Mouse (Mus musculus) stomach, embryonic 15.5 days (tissue): ENCODE data around the gene Sf3a2. TPM values are rescaled to one million over a fixed set of nuclear protein-coding genes. Genes with fewer than 3 reads are reported as not detected.

Experiments
- ATAC-seq: fragments of 200-750 bp; cut with Nextera tagmentation; 2 replicates; pipeline ENCODE4 v1.8.0; 2017; ENCODE audit warnings: low read depth, moderate number of reproducible peaks, moderate TSS enrichment; ENCODE audit not compliant: insufficient read depth, low FRiP score
- H3K27ac ChIP-seq: fragments of 300-500 bp; sonication (generic); 2 replicates; pipeline ENCODE4 v1.5.1; 2015; ENCODE audit warnings: mild to moderate bottlenecking, inconsistent platforms
- H3K27me3 ChIP-seq: fragments of 300-500 bp; sonication (generic); replicated peaks from 2 replicates; pipeline ENCODE4 v1.6.1; 2015; ENCODE audit warnings: inconsistent platforms
- H3K36me3 ChIP-seq: fragments of 300-500 bp; sonication (generic); 2 replicates; pipeline ENCODE4 v1.6.1; 2015; ENCODE audit warnings: inconsistent platforms
- H3K4me1 ChIP-seq: fragments of 300-500 bp; sonication (generic); 2 replicates; pipeline ENCODE4 v1.6.1; 2015; ENCODE audit warnings: inconsistent platforms
- H3K4me2 ChIP-seq: fragments of 300-500 bp; sonication (generic); 2 replicates; pipeline ENCODE4 v1.6.1; 2015; ENCODE audit warnings: mild to moderate bottlenecking, inconsistent platforms
- H3K4me3 ChIP-seq: fragments of 300-500 bp; sonication (generic); replicated peaks from 2 replicates; pipeline ENCODE4 v1.5.1; 2015; ENCODE audit warnings: inconsistent platforms
- H3K9ac ChIP-seq: fragments of 300-500 bp; sonication (generic); 2 replicates; pipeline ENCODE4 v1.6.1; 2015; ENCODE audit warnings: inconsistent platforms
- H3K9me3 ChIP-seq: fragments of 300-500 bp; sonication (generic); 2 replicates; pipeline ENCODE4 v1.6.1; 2016; ENCODE audit warnings: inconsistent platforms
- WGBS: fragments of 180-500 bp; shearing (Covaris S2); methylation state at CpG from one replicate; pipeline ENCODE4 v1.1.7; 2015; 5-methylcytosine and 5-hydroxymethylcytosine counted together
- polyA plus RNA-seq: library from polyadenylated mRNA; unstranded; fragments of >200 nt; fragmentation: Nextera tagmentation; extraction: Ambion mirVana; gene quantifications from 2 replicates; pipeline ENCODE4 v1.2.1, GENCODE M21; 2015

Gene Sf3a2
- polyA plus RNA-seq, 1 experiment from 2014 or later: 52.6 TPM

DNA sequence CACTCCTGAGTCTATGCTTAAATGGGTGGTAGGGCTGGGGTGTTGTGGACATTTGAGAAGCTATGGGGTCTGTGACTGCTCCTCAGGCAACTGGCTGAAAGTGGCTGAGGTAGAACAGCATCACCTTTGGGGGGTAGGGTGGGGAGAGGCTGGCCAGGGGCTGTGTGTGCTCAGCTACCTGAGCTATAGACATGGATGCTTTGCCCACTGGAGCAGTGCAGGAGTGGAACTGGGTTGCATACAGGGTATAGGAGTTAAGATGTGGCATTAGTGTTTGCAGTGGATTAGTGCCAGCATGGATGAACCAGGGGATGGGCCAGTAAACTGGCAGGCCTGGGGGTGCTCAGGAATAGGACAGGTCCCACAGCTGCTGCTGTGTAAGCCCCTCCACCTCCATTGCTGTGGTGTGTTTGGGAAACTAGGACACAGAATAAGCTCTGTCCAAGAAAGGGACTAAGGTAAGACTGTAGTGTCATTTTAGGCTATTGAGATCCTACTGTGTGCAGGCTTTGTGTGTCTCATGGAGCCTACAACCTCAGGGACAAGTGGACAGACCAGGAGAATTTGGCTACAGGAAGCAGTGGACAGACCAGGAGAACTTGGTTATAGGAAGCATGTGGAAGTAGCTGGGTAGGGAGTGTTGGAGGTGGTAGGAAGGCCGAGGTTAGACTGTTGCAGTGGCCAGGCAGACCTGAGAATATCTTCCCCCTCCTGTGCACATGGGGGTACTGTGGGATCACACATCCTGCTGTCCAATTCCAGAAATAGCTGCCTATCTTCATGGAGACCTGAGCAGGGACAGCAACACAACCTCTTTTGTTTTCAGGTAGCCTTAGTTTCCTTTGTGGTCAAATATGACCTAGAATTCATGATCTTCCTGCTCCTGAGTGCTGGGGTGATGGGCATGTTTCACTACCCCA is 31.6 kb downstream of the Sf3a2 start:
- Histone ChIP-seq H3K36me3 (peaks cover 15% of the 10 kb centered on the region), H3K27me3 (peaks cover 13% of the 10 kb centered on the region), H3K27ac (no peak overlapping the region), H3K4me1 (peaks cover 39% of the 10 kb centered on the region), H3K4me3 (no peak overlapping the region), H3K9me3 (no peaks in the 10 kb centered on the region), H3K9ac (no peak overlapping the region), H3K4me2 (no peak overlapping the region)
- WGBS: 48% methylated on average over 1 of the region's 1 CpGs
- ATAC-seq: no peak

DNA sequence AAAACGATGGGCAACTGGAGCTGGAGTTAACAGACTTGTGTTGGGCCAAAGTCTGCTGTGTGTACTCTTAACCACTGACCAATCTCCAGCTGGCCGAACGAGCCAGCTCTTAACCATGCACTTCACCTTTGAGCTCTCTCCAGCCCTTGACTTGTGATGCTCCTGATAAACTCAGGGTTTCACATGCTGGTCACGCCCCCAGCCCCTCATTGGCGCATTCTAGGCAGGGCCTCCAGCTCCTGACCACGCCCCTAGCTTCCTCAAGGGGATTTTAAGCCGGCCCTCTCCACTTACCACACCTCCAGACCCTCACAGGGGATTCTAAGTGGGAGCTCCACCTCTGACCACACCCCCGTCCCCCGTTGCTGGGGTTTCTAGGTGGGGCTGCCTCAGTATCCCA is 33.1 kb downstream of the Sf3a2 start:
- no peaks in the 10 kb centered on the region for H3K9me3 ChIP-seq
- H3K4me1 ChIP-seq: peaks cover 39% of the 10 kb centered on the region
- no peak overlapping the region for H3K4me2 ChIP-seq
- ATAC-seq: no peak
- 3% methylated on average over 9 of the region's 9 CpGs for WGBS
- H3K4me3 ChIP-seq: no peak overlapping the region
- peaks cover 28% of the 10 kb centered on the region for H3K27me3 ChIP-seq
- H3K36me3 ChIP-seq: peaks cover 15% of the 10 kb centered on the region
- no peak overlapping the region for H3K27ac ChIP-seq
- H3K9ac ChIP-seq: no peak overlapping the region

DNA sequence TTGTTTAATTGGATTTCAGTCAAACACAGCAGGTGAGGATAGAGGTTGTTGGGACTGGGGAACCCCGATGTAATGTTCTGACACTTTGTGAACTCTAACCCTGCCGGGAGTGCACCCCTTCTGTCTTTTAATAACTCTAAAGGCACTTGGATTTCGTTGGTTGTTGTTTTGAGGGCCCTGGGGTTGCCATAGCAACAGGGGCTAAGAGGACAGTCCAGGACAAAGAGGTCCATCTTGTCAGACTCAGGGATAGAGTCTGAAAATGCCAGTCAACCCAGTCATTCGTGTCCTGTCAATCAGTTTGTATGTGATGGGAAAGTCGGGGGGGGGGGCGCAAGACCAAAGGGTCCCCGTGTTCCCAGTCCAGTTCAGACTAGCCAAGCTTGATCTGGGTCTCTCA is 34.8 kb downstream of the Sf3a2 start:
- Histone ChIP-seq H3K36me3 (peaks cover 15% of the 10 kb centered on the region), H3K4me3 (no peak overlapping the region), H3K4me1 (peaks cover 35% of the 10 kb centered on the region), H3K27ac (no peak overlapping the region), H3K27me3 (peaks cover 42% of the 10 kb centered on the region), H3K4me2 (no peak overlapping the region), H3K9me3 (no peaks in the 10 kb centered on the region), H3K9ac (no peak overlapping the region)
- WGBS: 65% methylated on average over 7 of the region's 7 CpGs
- no peak for ATAC-seq

DNA sequence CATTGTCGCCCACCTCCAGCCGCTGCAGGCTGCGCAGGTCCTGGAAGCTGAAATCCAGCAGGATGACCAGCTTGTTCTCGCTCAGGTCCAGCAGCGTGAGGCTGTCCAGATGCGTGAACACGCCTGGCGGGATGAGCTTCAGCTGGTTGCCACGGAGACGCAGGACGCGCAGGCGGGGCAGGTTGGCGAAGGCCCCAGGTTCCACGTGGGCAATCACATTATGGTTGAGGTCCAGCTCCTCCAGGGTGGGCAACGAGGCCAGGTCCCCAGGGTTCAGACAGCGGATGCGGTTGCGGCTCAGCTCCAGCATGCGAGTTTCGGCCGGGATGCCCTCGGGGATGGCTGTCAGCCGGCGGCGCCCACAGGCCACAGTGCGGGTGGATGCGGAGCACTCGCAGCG is 37.6 kb downstream of the Sf3a2 start:
- 56% methylated on average over 30 of the region's 30 CpGs for WGBS
- Histone ChIP-seq H3K4me1 (peaks cover 13% of the 10 kb centered on the region), H3K4me2 (no peak overlapping the region), H3K9ac (no peak overlapping the region), H3K36me3 (peaks cover 2% of the 10 kb centered on the region; the same call in 1 of the 2 replicates), H3K27me3 (peaks cover 42% of the 10 kb centered on the region), H3K9me3 (no peaks in the 10 kb centered on the region), H3K27ac (no peak overlapping the region), H3K4me3 (no peak overlapping the region)
- ATAC-seq: no peak

DNA sequence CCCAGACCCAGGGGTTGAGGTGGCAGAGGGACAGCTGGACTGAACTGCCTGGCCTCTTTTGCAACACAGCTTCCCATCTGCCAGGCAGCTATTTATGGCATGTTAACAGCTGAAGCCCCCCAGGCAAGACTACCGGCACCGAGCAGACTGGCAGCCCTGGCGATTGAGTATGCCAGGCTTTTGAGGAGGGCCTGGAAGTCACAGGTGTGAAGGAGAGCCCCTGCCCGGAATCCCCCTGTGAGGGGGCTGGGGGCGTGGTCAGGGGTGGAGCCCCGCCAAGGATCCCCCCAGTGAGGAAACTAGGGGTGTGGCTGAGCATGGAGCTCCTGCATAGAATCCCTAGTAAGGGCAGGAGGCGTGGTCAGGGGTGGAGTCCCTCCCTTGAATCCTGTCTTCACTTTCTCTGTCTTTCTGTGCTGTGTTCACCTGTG is 39.0 kb downstream of the Sf3a2 start:
- no peak overlapping the region for H3K4me3 ChIP-seq
- peaks cover 48% of the 10 kb centered on the region for H3K27me3 ChIP-seq
- no peak for ATAC-seq
- H3K36me3 ChIP-seq: no peaks in the 10 kb centered on the region
- H3K9me3 ChIP-seq: no peaks in the 10 kb centered on the region
- 0 out of 2 replicates have a peak, but pooled peaks cover 5% of the 10 kb centered on the region for H3K4me1 ChIP-seq
- H3K9ac ChIP-seq: no peak overlapping the region
- H3K4me2 ChIP-seq: no peak overlapping the region
- no peak overlapping the region for H3K27ac ChIP-seq
- WGBS: 47% methylated on average over 7 of the region's 7 CpGs

DNA sequence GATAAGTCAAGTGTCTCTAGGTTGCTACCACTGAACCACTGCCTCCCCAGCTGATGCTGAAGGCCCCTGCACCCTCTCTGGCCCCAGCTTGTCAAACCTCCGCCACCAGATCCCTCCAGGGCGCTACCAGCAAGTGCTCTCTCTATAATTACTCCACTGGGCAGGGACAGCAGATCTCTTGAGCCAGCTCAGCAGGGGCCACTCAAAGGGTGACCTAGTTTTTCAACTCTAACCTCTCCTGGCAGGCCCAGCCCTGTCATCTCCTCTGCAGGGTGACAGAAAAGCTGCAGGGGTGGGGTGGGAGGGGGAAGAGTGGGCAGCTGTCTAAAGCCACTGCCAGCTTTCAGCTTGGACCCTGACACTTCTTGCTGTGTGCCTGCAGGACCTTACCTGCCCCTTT is 39.8 kb downstream of the Sf3a2 start:
- H3K27me3 ChIP-seq: peaks cover 56% of the 10 kb centered on the region
- 12% methylated on average over 2 of the region's 2 CpGs for WGBS
- no peak for ATAC-seq

DNA sequence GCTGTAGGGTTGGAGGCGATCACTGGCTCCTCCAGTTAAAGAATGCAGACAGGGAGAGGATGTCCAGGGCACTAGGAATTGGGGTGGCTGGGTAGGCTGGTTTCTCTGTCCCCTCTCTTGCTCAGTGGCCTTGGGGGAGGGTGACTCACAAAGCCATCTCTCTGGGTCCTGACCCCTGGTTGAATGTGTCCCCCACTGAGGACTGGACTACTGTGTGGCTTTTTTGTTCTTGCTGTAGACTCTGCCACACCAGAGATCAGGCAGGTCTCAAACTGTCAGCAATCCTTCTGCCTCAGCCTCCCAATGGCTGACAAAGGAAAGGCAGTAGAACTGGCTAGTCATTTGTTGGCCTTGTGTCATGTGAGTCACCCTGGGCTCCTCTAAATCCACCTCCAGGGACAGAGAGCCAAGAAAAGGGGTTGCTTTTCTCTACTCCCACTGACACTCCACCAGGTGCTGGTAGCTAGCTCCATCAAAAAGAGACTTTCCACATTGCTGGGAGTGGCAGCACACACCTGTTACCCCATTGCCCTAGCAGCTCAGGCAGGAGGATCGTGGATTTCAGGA is 40.4 kb downstream of the Sf3a2 start:
- Histone ChIP-seq H3K27me3 (peaks cover 61% of the 10 kb centered on the region), H3K4me2 (no peak overlapping the region), H3K36me3 (no peaks in the 10 kb centered on the region), H3K4me1 (peaks cover 3% of the 10 kb centered on the region), H3K9ac (no peak overlapping the region), H3K9me3 (no peaks in the 10 kb centered on the region), H3K27ac (no peak overlapping the region), H3K4me3 (no peak overlapping the region)
- ATAC-seq: no peak
- 71% methylated on average over 2 of the region's 2 CpGs for WGBS

More for the DNA sequence above, 39.8 kb downstream of the Sf3a2 start:
- Histone ChIP-seq H3K4me3 (no peak overlapping the region), H3K36me3 (no peaks in the 10 kb centered on the region), H3K27ac (no peak overlapping the region), H3K9me3 (no peaks in the 10 kb centered on the region), H3K4me1 (0 out of 2 replicates have a peak, but pooled peaks cover 2% of the 10 kb centered on the region), H3K9ac (no peak overlapping the region), H3K4me2 (no peak overlapping the region)

DNA sequence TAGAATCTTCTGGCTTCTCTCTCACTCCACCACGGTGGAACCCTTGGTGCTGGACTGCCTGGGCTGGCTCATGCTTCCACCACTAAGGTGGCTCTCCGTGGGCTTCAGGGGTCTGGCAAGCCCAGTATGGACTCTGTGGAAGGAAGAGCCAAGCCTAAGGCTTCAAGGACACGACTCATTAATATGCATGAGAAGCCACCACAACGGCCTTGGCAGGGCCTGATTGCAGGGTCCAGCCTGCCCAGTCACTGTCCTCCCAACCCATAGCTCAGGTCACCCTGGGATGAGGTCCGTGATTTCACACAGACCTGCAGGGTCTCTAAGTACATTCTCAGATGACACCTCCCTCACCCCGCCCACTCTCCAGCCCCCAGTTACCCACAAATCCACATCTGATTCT is 41.9 kb downstream of the Sf3a2 start:
- Histone ChIP-seq H3K9ac (no peak overlapping the region), H3K36me3 (no peaks in the 10 kb centered on the region), H3K9me3 (no peaks in the 10 kb centered on the region), H3K27me3 (peaks cover 61% of the 10 kb centered on the region), H3K4me1 (peaks cover 9% of the 10 kb centered on the region), H3K27ac (no peak overlapping the region), H3K4me2 (no peak overlapping the region), H3K4me3 (no peak overlapping the region)
- 59% methylated on average over 6 of the region's 6 CpGs for WGBS
- ATAC-seq: no peak

DNA sequence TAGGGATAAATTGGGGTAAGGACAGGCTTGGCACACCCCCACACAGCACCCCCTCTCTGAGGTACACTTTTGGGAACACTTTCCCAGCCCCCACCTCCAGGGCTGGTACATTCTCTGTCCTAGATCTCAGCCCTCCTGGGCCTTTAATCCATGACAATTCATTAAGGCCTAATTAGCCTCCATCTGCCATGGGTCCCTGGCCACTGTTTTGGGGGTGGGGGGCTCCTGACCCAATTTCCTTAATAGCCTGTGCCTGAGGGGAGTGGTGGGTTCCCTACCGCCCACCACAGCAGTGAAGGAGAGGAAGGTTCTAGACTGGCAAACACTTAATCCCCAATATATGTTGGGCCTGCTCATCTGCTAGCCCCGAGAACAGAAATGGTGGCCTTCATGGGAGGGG is 43.7 kb downstream of the Sf3a2 start:
- peaks cover 9% of the 10 kb centered on the region for H3K4me1 ChIP-seq
- peaks cover 57% of the 10 kb centered on the region for H3K27me3 ChIP-seq
- 67% methylated on average over 2 of the region's 2 CpGs for WGBS
- H3K27ac ChIP-seq: no peak overlapping the region
- no peak overlapping the region for H3K4me3 ChIP-seq
- no peak overlapping the region for H3K9ac ChIP-seq
- H3K4me2 ChIP-seq: no peak overlapping the region
- ATAC-seq: no peak
- H3K36me3 ChIP-seq: no peaks in the 10 kb centered on the region
- H3K9me3 ChIP-seq: no peaks in the 10 kb centered on the region

DNA sequence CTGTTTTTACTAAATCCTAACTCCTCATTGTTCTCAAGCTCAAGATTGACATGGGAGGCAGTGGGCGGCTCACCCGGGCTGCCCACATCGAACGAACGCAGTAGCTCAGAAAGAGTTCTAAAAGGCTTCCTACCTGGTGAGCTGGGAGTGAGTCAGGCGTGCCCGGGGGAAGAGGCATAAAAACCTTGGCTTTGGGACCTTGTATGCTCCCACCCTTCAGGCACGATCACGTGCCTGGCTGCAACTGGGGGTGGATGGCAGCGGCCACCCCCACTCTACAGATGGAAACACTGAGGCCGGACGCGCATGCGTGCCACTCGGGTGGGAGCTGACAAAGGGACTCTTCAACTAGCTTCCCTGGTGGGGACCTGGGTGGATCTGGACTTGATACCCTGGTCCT is 44.3 kb downstream of the Sf3a2 start:
- WGBS: 80% methylated on average over 15 of the region's 15 CpGs

DNA sequence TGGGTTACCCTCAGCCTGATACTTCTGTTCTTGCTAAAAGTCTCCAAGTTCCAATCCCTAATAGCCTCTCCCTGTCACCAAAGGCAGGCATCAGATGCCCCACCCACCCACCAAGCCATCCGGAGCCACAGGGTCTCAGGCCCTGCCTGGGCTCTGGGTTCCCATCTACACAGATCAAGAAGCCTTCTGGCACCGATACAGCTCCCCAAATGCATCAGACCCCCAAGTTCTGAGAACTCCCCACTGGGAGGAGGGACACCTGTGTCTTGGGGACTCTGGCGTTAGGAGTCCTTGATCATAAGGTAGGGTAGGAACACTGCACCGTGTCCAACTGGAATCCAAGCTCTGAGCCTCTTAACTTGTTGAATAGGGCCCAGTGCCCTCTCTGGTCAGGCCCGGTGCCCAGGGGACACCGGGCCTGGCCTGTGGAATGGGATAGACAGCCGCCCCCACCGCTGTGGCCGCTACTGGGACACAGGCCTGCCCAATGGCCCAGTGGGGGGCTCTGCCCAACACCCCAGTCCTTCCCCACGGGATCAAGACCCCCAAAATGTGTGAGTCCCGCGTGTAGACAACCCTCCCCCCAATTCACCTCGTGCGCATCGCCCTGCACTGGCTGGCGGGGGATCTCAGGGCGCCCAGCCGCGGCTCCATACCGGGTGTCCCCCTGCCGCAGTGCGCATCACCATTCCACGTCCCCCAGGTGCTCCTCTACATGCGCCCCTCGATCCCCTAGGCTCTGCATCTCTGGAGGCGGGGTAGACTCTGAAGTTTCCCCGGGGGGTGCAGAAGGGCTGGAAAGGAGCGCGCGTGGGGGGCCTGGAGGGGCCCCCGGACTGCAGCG is 45.3 kb downstream of the Sf3a2 start:
- Histone ChIP-seq H3K27me3 (peaks cover 49% of the 10 kb centered on the region), H3K9ac (no peak overlapping the region), H3K4me1 (peaks cover 9% of the 10 kb centered on the region), H3K4me2 (peak overlapping the region; percentile 73), H3K4me3 (peak overlapping the region; percentile 40), H3K36me3 (no peaks in the 10 kb centered on the region), H3K9me3 (no peaks in the 10 kb centered on the region), H3K27ac (no peak overlapping the region)
- WGBS: 13% methylated on average over 26 of the region's 32 CpGs
- ATAC-seq: no peak

More for the DNA sequence above, 44.3 kb downstream of the Sf3a2 start:
- no peak for ATAC-seq
- Histone ChIP-seq H3K9me3 (no peaks in the 10 kb centered on the region), H3K36me3 (no peaks in the 10 kb centered on the region), H3K4me3 (no peak overlapping the region), H3K9ac (no peak overlapping the region), H3K27ac (no peak overlapping the region), H3K4me1 (peaks cover 9% of the 10 kb centered on the region), H3K4me2 (no peak overlapping the region), H3K27me3 (peaks cover 50% of the 10 kb centered on the region)
